Mouse (Mus musculus) MEL (cell line): Measurements from ENCODE around the gene B430306N03Rik. TPM values are rescaled to one million over a fixed set of nuclear protein-coding genes. Genes with fewer than 3 reads are reported as not detected.

Source experiments
- DNase-seq: peaks from one replicate; pipeline ENCODE4 v3.0.0; 2011; ENCODE audit warnings: low read depth, low spot score
- H3K27ac ChIP-seq: 2 replicates; pipeline ENCODE4 v1.5.1; 2012; ENCODE audit warnings: low read depth, mild to moderate bottlenecking, control low read depth, low read length, moderate library complexity; ENCODE audit not compliant: control insufficient read depth
- H3K27me3 ChIP-seq, 2 experiments: fragments of 150-350 bp in 1 of 2; sonication (generic) in 1 of 2; 2 replicates each; pipeline ENCODE4 v1.6.1; 2012; ENCODE audit warnings: low read length in 2 of 2, mild to moderate bottlenecking in 2 of 2, improper control_type of control experiment in 1 of 2, moderate library complexity in 1 of 2; ENCODE audit not compliant: insufficient read depth in 2 of 2, control insufficient read depth in 1 of 2
- H3K36me3 ChIP-seq, 2 experiments: 2 replicates each; pipeline ENCODE4 v1.6.1; 2012 to 2014; ENCODE audit warnings: low read length in 2 of 2, improper control_type of control experiment in 1 of 2, inconsistent platforms in 1 of 2, mild to moderate bottlenecking in 1 of 2; ENCODE audit not compliant: insufficient read depth in 2 of 2, control insufficient read depth in 1 of 2
- H3K4me1 ChIP-seq, 2 experiments: fragments of 150-350 bp in 1 of 2; sonication (generic) in 1 of 2; 2 replicates each; pipeline ENCODE4 v1.6.1; 2012; ENCODE audit warnings: low read length in 2 of 2, improper control_type of control experiment in 1 of 2, mild to moderate bottlenecking in 1 of 2; ENCODE audit not compliant: insufficient read depth in 2 of 2, control insufficient read depth in 1 of 2
- H3K4me3 ChIP-seq, 2 experiments: fragments of 150-350 bp in 1 of 2; sonication (generic) in 1 of 2; 2 replicates each; pipeline ENCODE4 v1.5.1; 2012; ENCODE audit warnings: low read depth in 2 of 2, low read length in 2 of 2, mild to moderate bottlenecking in 2 of 2, moderate library complexity in 2 of 2, control low read depth in 1 of 2, improper control_type of control experiment in 1 of 2; ENCODE audit not compliant: control insufficient read depth in 1 of 2, insufficient read depth in 1 of 2
- H3K79me2 ChIP-seq: 2 replicates; pipeline ENCODE4 v1.6.1; 2012; ENCODE audit warnings: mild to moderate bottlenecking, low read length, moderate library complexity; ENCODE audit not compliant: control insufficient read depth, poor library complexity, insufficient read depth
- H3K9ac ChIP-seq: 2 replicates; pipeline ENCODE4 v1.6.1; 2012; ENCODE audit warnings: low read depth, mild to moderate bottlenecking, control low read depth, low read length, moderate library complexity; ENCODE audit not compliant: control insufficient read depth, poor library complexity, severe bottlenecking
- H3K9me3 ChIP-seq: fragments of 150-350 bp; sonication (generic); replicated peaks from 2 replicates; pipeline ENCODE4 v1.6.1; 2012; ENCODE audit warnings: mild to moderate bottlenecking, low read length, improper control_type of control experiment, moderate library complexity; ENCODE audit not compliant: insufficient read depth
- CHD2 ChIP-seq: IDR thresholded peaks from 2 replicates; pipeline ENCODE4 v1.6.1; 2011; ENCODE audit warnings: low read length, improper control_type of control experiment
- CTCF ChIP-seq, 3 experiments: IDR thresholded peaks in 2 of 3; conservative IDR thresholded peaks in 1 of 3; 2 replicates each; pipeline ENCODE4 v1.5.1; 2011 to 2012; ENCODE audit warnings: low read length in 3 of 3, low read depth in 2 of 3, mild to moderate bottlenecking in 2 of 3, improper control_type of control experiment in 1 of 3, inconsistent platforms in 1 of 3, mixed read lengths in 1 of 3, moderate library complexity in 1 of 3; ENCODE audit not compliant: control insufficient read depth in 1 of 3, insufficient read depth in 1 of 3, poor library complexity in 1 of 3, severe bottlenecking in 1 of 3
- E2F4 ChIP-seq: IDR thresholded peaks from 2 replicates; pipeline ENCODE4 v1.6.1; 2011; ENCODE audit warnings: low read depth, low read length, improper control_type of control experiment, borderline replicate concordance
- EP300 ChIP-seq, 2 experiments: IDR thresholded peaks; 2 replicates each; pipeline ENCODE4 v1.6.1; 2011; ENCODE audit warnings: improper control_type of control experiment in 2 of 2, low read length in 2 of 2, low read depth in 1 of 2, mild to moderate bottlenecking in 1 of 2
- GATA1 ChIP-seq: IDR thresholded peaks from 2 replicates; pipeline ENCODE4 v1.6.1; 2011; ENCODE audit warnings: low read depth, low read length, improper control_type of control experiment
- MAFK ChIP-seq: IDR thresholded peaks from 2 replicates; pipeline ENCODE4 v1.6.1; 2011; ENCODE audit warnings: low read depth, mild to moderate bottlenecking, low read length, improper control_type of control experiment, borderline replicate concordance
- MAX ChIP-seq: IDR thresholded peaks from 2 replicates; pipeline ENCODE4 v1.6.1; 2011; ENCODE audit warnings: low read length, improper control_type of control experiment
- MYC ChIP-seq: IDR thresholded peaks from 2 replicates; pipeline ENCODE4 v1.6.1; 2011; ENCODE audit warnings: low read depth, mild to moderate bottlenecking, low read length, improper control_type of control experiment, moderate library complexity
- NELFE ChIP-seq: IDR thresholded peaks from 2 replicates; pipeline ENCODE4 v1.6.1; 2011; ENCODE audit warnings: low read depth, low read length, improper control_type of control experiment
- NRF1 ChIP-seq: IDR thresholded peaks from 2 replicates; pipeline ENCODE4 v1.6.1; 2014; ENCODE audit warnings: low read depth, mild to moderate bottlenecking, inconsistent platforms, low read length, improper control_type of control experiment, moderate library complexity; ENCODE audit not compliant: poor library complexity, insufficient read depth, severe bottlenecking
- POLR2A ChIP-seq, 2 experiments: IDR thresholded peaks; 2 replicates each; pipeline ENCODE4 v1.6.1; 2011 to 2012; ENCODE audit warnings: low read length in 2 of 2, mild to moderate bottlenecking in 2 of 2, control low read depth in 1 of 2, improper control_type of control experiment in 1 of 2, low read depth in 1 of 2, moderate library complexity in 1 of 2; ENCODE audit not compliant: control insufficient read depth in 1 of 2, insufficient read depth in 1 of 2, poor library complexity in 1 of 2
- POLR2AphosphoS2 ChIP-seq: IDR thresholded peaks from 2 replicates; pipeline ENCODE4 v1.6.1; 2011; ENCODE audit warnings: low read length, improper control_type of control experiment
- RAD21 ChIP-seq: IDR thresholded peaks from 2 replicates; pipeline ENCODE4 v1.6.1; 2011; ENCODE audit warnings: mild to moderate bottlenecking, low read depth, low read length, improper control_type of control experiment
- RCOR1 ChIP-seq: IDR thresholded peaks from 2 replicates; pipeline ENCODE4 v1.6.1; 2012; ENCODE audit warnings: low read depth, mild to moderate bottlenecking, inconsistent platforms, low read length, improper control_type of control experiment
- SIN3A ChIP-seq: IDR thresholded peaks from 2 replicates; pipeline ENCODE4 v1.6.1; 2012; ENCODE audit warnings: low read length, improper control_type of control experiment, inconsistent platforms
- SMC3 ChIP-seq: IDR thresholded peaks from 2 replicates; pipeline ENCODE4 v1.6.1; 2011; ENCODE audit warnings: low read depth, low read length, improper control_type of control experiment
- TAL1 ChIP-seq: IDR thresholded peaks from 2 replicates; pipeline ENCODE4 v1.6.1; 2012; ENCODE audit warnings: mild to moderate bottlenecking, inconsistent platforms, low read length, moderate library complexity, mixed read lengths
- TBP ChIP-seq: IDR thresholded peaks from 2 replicates; pipeline ENCODE4 v1.8.0; 2011; ENCODE audit warnings: low read depth, low read length, improper control_type of control experiment
- TCF12 ChIP-seq: IDR thresholded peaks from 2 replicates; pipeline ENCODE4 v1.6.1; 2014; ENCODE audit warnings: low read depth, mild to moderate bottlenecking, inconsistent platforms, low read length, improper control_type of control experiment, moderate library complexity
- UBTF ChIP-seq: IDR thresholded peaks from 2 replicates; pipeline ENCODE4 v1.6.1; 2012; ENCODE audit warnings: low read depth, mild to moderate bottlenecking, inconsistent platforms, low read length, improper control_type of control experiment, moderate library complexity, borderline replicate concordance; ENCODE audit not compliant: insufficient read depth
- USF2 ChIP-seq, 2 experiments: IDR thresholded peaks; 2 replicates each; pipeline ENCODE4 v1.6.1; 2011 to 2012; ENCODE audit warnings: improper control_type of control experiment in 2 of 2, low read length in 2 of 2, borderline replicate concordance in 1 of 2, inconsistent platforms in 1 of 2, low read depth in 1 of 2, mild to moderate bottlenecking in 1 of 2; ENCODE audit not compliant: insufficient read depth in 1 of 2
- ZC3H11A ChIP-seq: IDR thresholded peaks from 2 replicates; pipeline ENCODE4 v1.6.1; 2012; ENCODE audit warnings: low read depth, mild to moderate bottlenecking, inconsistent platforms, low read length, improper control_type of control experiment
- ZKSCAN1 ChIP-seq: IDR thresholded peaks from 2 replicates; pipeline ENCODE4 v1.6.1; 2012; ENCODE audit warnings: low read depth, mild to moderate bottlenecking, inconsistent platforms, low read length, improper control_type of control experiment, moderate library complexity
- polyA plus RNA-seq, 2 experiments: library from polyadenylated mRNA; stranded (reverse) in 1 of 2; unstranded in 1 of 2; fragments of >175 nt in 1 of 2; fragments of >200 nt in 1 of 2; gene quantifications; 2 replicates each; pipeline versions ENCODE4 v1.2.1 to v1.2.4; 2012; ENCODE audit warnings: low replicate concordance in 2 of 2, low read depth in 1 of 2; ENCODE audit not compliant: insufficient read length in 2 of 2, insufficient read depth in 1 of 2, missing spikeins in 1 of 2
- total RNA-seq: library from RNA; depleted of rRNA; stranded (reverse); fragments of 300-350 nt; gene quantifications from 2 replicates; pipeline ENCODE4 v1.2.3, GENCODE M21; 2012

The B430306N03Rik gene
- total and polyA plus RNA-seq, 3 experiments: 0.19 to 0.68 TPM; not detected in 1

DNA sequence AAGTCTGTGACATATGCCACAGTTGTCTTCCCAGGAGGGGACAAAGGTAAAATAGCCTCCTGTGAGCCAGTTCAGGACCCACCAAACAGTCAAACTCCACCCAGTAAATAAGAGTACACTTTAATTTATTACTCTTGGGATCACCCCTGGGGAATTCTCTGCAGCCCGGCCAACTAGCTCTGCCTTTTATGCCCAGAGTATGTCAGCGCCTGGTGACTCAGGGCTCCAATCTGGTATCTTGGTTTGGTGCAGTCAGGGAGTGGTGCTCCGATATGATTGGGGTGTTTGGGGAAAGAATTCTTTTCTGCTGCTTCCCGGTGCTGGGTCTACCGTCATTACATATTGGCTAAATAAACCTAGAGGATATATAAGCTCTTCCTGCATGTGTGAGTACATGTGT, 50.9 kb downstream of the B430306N03Rik start:
- no peak for TF ChIP-seq POLR2A (IDR thresholded peaks at IDR 0.05; ENCODE audit: control insufficient read depth in 1 of 2, insufficient read depth in 1 of 2, low read depth in 1 of 2, low read length in 2 of 2, poor library complexity in 1 of 2)
- no peak for TF ChIP-seq CHD2
- no peak for TF ChIP-seq SMC3
- no peak for TF ChIP-seq UBTF
- TF ChIP-seq SIN3A: no peak
- TF ChIP-seq TCF12: no peak
- no peak for TF ChIP-seq MYC
- TF ChIP-seq NELFE: no peak
- TF ChIP-seq MAX: no peak
- TF ChIP-seq TAL1: no peak
- Histone ChIP-seq H3K9ac (no peak overlapping the region), H3K4me1 (peaks cover 10 to 27% of the 10 kb centered on the region in 2 experiments), H3K9me3 (no peaks in the 10 kb centered on the region), H3K4me3 (no peak overlapping the region), H3K36me3 (peaks cover 0 to 17% of the 10 kb centered on the region in 2 experiments; a peak in 2 of 4 replicates), H3K27ac (no peak overlapping the region), H3K27me3 (no peaks in the 10 kb centered on the region), H3K79me2 (no peaks in the 10 kb centered on the region)
- DNase-seq: no peak

- H3K9ac ChIP-seq: no peak overlapping the region
- H3K4me1 ChIP-seq: no peaks in the 10 kb centered on the region
- H3K27me3 ChIP-seq: no peaks in the 10 kb centered on the region
- H3K27ac ChIP-seq: no peak overlapping the region
- no peak for DNase-seq
- H3K4me3 ChIP-seq: no peak overlapping the region
- H3K9me3 ChIP-seq: no peaks in the 10 kb centered on the region
- H3K79me2 ChIP-seq: no peaks in the 10 kb centered on the region
- H3K36me3 ChIP-seq: no peaks in the 10 kb centered on the region
- TF ChIP-seq TAL1: no peak
- TF ChIP-seq MYC: no peak
- no peak for TF ChIP-seq ZKSCAN1
Observed at GRCm38 (mm10) chr17:48371621-48372020, 55.7 kb downstream of the B430306N03Rik start.

DNA sequence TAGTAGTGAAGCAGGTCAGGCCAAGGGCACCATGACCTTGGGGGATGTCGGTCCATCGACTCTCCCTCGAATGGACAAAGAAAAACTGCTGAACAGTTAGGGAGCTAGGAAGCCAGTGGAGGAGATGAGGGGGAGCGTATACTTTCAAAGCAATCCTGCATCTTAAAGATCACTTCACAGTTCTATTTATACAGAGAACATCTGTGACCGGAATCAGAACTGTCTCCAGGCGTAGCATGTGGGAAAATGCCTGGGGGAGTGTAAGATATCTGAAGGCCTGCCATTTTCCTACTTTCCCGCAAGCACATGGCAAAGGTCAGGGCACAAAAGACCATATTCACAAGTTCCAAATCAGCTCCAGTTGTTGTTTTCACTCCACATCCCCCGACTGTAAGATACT, 57.0 kb downstream of the B430306N03Rik start:
- no peak overlapping the region for H3K9ac ChIP-seq
- DNase-seq: no peak
- no peaks in the 10 kb centered on the region for H3K9me3 ChIP-seq
- H3K4me1 ChIP-seq: no peaks in the 10 kb centered on the region
- H3K36me3 ChIP-seq: no peaks in the 10 kb centered on the region
- no peaks in the 10 kb centered on the region for H3K27me3 ChIP-seq
- H3K4me3 ChIP-seq: no peak overlapping the region
- no peak overlapping the region for H3K27ac ChIP-seq
- H3K79me2 ChIP-seq: no peaks in the 10 kb centered on the region
- no peak for TF ChIP-seq GATA1
- no peak for TF ChIP-seq CTCF (IDR thresholded peaks at IDR 0.05 in 2 of 3, conservative IDR thresholded peaks at IDR 0.05 in 1 of 3; ENCODE audit: control insufficient read depth in 1 of 3, insufficient read depth in 1 of 3, low read depth in 2 of 3, low read length in 3 of 3, poor library complexity in 1 of 3, severe bottlenecking in 1 of 3)
- TF ChIP-seq MAX: no peak
- no peak for TF ChIP-seq MAFK
- no peak for TF ChIP-seq RCOR1
- no peak for TF ChIP-seq CHD2
- no peak for TF ChIP-seq E2F4
- no peak for TF ChIP-seq NRF1
- no peak for TF ChIP-seq RAD21
- no peak for TF ChIP-seq USF2 (IDR thresholded peaks at IDR 0.05; ENCODE audit: borderline replicate concordance in 1 of 2, insufficient read depth in 1 of 2, low read depth in 1 of 2, low read length in 2 of 2)
- TF ChIP-seq MYC: no peak
- TF ChIP-seq POLR2AphosphoS2: no peak
- no peak for TF ChIP-seq TBP
- no peak for TF ChIP-seq UBTF
- no peak for TF ChIP-seq ZC3H11A
- no peak for TF ChIP-seq EP300 (IDR thresholded peaks at IDR 0.05; ENCODE audit: low read depth in 1 of 2, low read length in 2 of 2)
